Mouse (Mus musculus) ES-Bruce4 (cell line): ENCODE data around the gene Irf2. TPM values are rescaled to one million over a fixed set of nuclear protein-coding genes. Genes with fewer than 3 reads are reported as not detected.

Experiments
- H3K27ac ChIP-seq: 2 replicates; pipeline ENCODE4 v1.5.1; 2012; ENCODE audit warnings: low read length, inconsistent platforms; ENCODE audit not compliant: insufficient read depth
- H3K27me3 ChIP-seq: 2 replicates; pipeline ENCODE4 v1.6.1; 2012; ENCODE audit warnings: mild to moderate bottlenecking, low read length, inconsistent platforms; ENCODE audit not compliant: control insufficient read depth, poor library complexity, insufficient read depth, severe bottlenecking
- H3K36me3 ChIP-seq: 2 replicates; pipeline ENCODE4 v1.6.1; 2012; ENCODE audit warnings: inconsistent platforms, mild to moderate bottlenecking, low read length, moderate library complexity; ENCODE audit not compliant: control insufficient read depth, poor library complexity, insufficient read depth, severe bottlenecking
- H3K4me1 ChIP-seq: one replicate; pipeline ENCODE4 v1.8.1; 2011; ENCODE audit warnings: low read length; ENCODE audit not compliant: control insufficient read depth, insufficient read depth
- H3K4me3 ChIP-seq: 2 replicates; pipeline ENCODE4 v1.5.1; 2011; ENCODE audit warnings: low read depth, mild to moderate bottlenecking, low read length
- H3K9ac ChIP-seq: 2 replicates; pipeline ENCODE4 v1.6.1; 2012; ENCODE audit warnings: low read depth, mild to moderate bottlenecking, inconsistent platforms; ENCODE audit not compliant: poor library complexity, severe bottlenecking
- H3K9me3 ChIP-seq: replicated peaks from 2 replicates; pipeline ENCODE4 v1.6.1; 2012; ENCODE audit warnings: mild to moderate bottlenecking, low read length, inconsistent platforms; ENCODE audit not compliant: control insufficient read depth, poor library complexity, insufficient read depth, severe bottlenecking
- CTCF ChIP-seq: IDR thresholded peaks from one replicate; pipeline ENCODE4 v1.8.1; 2011; ENCODE audit warnings: low read depth, low read length
- EP300 ChIP-seq: IDR thresholded peaks from 2 replicates; pipeline ENCODE4 v1.6.1; 2011; ENCODE audit warnings: low read depth, low read length; ENCODE audit not compliant: insufficient read depth
- POLR2A ChIP-seq: IDR thresholded peaks from one replicate; pipeline ENCODE4 v1.8.1; 2011; ENCODE audit warnings: low read length; ENCODE audit not compliant: insufficient read depth
- polyA plus RNA-seq: library from polyadenylated mRNA; stranded (reverse); fragments of >200 nt; gene quantifications from 2 replicates; pipeline ENCODE4 v1.2.4, GENCODE M21; 2011; ENCODE audit warnings: low read depth; ENCODE audit not compliant: missing spikeins, insufficient read depth, insufficient read length

Gene Irf2
- polyA plus RNA-seq, 1 experiment: 17.6 TPM

DNA sequence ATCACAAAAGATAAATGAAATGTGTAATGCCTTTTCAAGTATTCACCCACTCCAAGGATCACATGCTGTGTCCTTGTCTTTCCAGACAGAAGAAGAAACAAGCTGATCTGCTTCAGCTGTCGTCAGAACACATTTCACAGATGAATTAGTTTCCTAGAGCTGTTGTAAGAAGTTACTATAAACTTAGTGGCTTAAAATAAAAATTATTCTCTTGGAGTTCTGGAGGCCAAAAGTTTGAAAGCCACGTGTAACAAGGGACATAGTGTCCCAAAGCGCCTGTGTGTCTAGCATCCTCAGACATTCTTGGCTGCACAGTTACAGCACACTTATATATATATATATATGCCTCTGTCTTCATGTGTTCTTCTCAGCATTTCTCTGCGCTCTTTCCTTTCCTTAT, 127.9 kb downstream of the Irf2 start:
- Histone ChIP-seq H3K4me1 (no peaks in the 10 kb centered on the region), H3K4me3 (no peak overlapping the region)
- TF ChIP-seq CTCF (no peak), EP300 (no peak), POLR2A (no peak)

DNA sequence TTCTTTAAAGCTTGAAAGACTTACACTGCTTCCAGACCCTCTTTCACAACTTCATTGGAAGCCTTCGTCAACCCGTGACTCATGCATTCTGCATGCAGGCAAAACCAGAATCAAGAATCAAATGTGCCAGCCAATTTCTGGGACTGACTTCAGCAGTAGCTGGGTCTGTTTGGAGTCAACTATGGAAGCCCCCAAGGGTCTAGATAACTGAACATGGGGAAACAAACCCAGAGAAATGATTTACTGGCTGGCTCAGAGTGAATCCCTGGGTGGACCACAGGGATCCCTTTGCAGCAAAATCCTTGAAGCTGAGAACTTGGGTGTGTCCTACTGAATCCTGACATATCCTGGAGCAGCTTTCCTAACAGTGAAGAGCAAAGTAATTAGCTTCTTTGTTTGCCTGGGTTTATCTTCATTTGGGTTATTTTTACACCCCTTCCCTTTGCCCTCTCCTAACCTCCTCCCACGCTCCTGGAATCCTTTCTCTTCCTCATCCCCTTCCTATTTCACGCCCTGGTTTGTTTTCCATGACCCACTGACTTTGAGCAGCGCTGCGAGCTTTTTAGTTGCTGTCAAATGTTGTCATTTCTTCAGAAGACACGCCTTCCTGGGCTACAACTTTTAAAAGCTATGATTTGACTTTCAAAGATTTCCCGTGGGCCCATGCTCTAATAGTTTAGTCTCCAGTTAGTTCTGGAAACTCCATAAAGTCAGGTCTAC, 129.0 kb downstream of the Irf2 start:
- Histone ChIP-seq H3K4me3 (no peak overlapping the region), H3K4me1 (no peaks in the 10 kb centered on the region), H3K36me3 (no peaks in the 10 kb centered on the region), H3K27me3 (no peaks in the 10 kb centered on the region; the same call in 1 of the 2 replicates), H3K27ac (no peak overlapping the region), H3K9ac (no peak overlapping the region), H3K9me3 (no peaks in the 10 kb centered on the region)
- TF ChIP-seq POLR2A (no peak), CTCF (no peak), EP300 (no peak)

More for the DNA sequence above, 127.9 kb downstream of the Irf2 start:
- Histone ChIP-seq H3K9me3 (no peaks in the 10 kb centered on the region), H3K9ac (no peak overlapping the region), H3K27me3 (no peaks in the 10 kb centered on the region; the same call in 1 of the 2 replicates), H3K27ac (no peak overlapping the region), H3K36me3 (no peaks in the 10 kb centered on the region)

DNA sequence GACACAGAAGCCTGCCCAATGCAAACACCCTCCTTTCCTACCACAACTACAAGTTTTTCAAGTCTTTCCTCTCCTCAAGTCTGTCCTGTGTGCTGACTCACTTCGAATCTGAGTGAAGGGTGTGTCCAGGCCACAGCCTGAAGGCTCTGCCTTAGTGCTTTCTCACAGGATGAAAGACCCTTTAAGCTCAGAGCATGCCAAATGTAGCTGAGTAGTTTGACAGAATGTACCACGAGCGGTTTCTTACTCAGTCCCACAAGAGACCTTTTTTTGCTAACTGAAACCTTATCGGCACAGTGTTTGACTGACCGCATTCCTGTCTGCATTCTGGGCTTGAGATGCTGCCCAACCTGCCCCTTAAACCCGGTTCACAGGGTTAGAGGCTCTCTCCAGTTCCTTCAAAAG, 130.0 kb downstream of the Irf2 start:
- Histone ChIP-seq H3K36me3 (no peaks in the 10 kb centered on the region), H3K9me3 (no peaks in the 10 kb centered on the region), H3K27ac (no peak overlapping the region), H3K4me1 (no peaks in the 10 kb centered on the region), H3K4me3 (no peak overlapping the region), H3K9ac (no peak overlapping the region), H3K27me3 (no peaks in the 10 kb centered on the region; the same call in 1 of the 2 replicates)
- TF ChIP-seq EP300 (no peak), POLR2A (no peak), CTCF (no peak)

DNA sequence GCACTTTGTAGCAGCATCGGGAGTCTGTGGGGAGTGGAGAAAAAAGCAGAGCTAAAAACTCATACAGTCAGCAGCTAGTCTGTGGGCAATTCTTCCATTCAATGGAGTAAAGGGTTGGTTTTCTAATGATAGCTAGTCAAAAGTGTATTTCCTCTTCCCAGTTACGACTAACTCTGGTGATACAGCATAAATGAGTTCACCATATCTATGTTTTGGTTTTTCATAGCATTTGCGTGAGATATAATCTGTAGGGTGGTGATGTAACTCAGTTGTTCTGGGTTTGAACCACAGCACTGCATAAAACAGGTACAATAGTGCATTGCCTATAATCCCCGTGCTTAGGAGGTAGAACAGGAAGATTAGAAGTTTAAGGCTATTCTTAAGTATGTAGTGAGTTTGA, 131.6 kb downstream of the Irf2 start:
- no peak overlapping the region for H3K4me3 ChIP-seq
- H3K9ac ChIP-seq: no peak overlapping the region
- no peak for TF ChIP-seq EP300
- no peak for TF ChIP-seq CTCF
- TF ChIP-seq POLR2A: no peak
- no peaks in the 10 kb centered on the region; the same call in 1 of the 2 replicates for H3K27me3 ChIP-seq
- H3K27ac ChIP-seq: no peak overlapping the region
- H3K36me3 ChIP-seq: no peaks in the 10 kb centered on the region
- no peaks in the 10 kb centered on the region for H3K9me3 ChIP-seq
- H3K4me1 ChIP-seq: no peaks in the 10 kb centered on the region

DNA sequence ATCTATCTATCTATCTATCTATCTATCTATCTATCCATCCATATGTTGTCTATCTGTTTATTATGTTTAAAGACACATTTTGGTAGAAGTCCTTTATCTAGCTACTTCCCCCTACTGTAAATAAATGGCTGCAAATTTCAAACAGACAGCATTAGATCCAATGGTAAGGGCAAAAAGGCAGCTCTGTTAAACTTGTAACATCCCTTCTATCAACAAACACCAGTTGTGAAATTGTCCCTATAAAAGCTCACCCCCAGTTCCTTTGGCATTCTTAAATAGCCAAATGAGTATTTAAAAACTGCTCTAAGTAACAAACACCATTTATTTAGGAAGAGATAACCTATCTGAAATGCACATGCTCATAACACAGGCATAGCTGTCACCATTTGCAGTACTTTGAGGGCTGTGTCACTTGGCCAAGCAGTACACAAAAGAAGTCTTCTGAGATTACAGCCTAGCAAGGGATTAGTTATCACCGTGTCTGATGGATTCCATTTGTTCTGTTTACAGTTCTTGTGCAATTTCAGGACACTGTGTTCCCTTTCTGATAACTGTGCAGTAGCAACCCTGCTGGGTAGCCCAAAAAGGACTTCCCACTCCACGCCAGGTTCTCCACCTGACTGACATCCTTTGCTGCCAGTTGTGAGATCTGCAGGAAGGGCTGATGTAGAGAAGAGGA, 136.2 kb downstream of the Irf2 start:
- TF ChIP-seq POLR2A: no peak
- no peak for TF ChIP-seq EP300
- no peak for TF ChIP-seq CTCF
- H3K27ac ChIP-seq: no peak overlapping the region
- H3K27me3 ChIP-seq: no peaks in the 10 kb centered on the region
- H3K9ac ChIP-seq: no peak overlapping the region
- no peaks in the 10 kb centered on the region for H3K36me3 ChIP-seq
- H3K4me1 ChIP-seq: no peaks in the 10 kb centered on the region
- H3K4me3 ChIP-seq: no peak overlapping the region
- H3K9me3 ChIP-seq: no peaks in the 10 kb centered on the region

DNA sequence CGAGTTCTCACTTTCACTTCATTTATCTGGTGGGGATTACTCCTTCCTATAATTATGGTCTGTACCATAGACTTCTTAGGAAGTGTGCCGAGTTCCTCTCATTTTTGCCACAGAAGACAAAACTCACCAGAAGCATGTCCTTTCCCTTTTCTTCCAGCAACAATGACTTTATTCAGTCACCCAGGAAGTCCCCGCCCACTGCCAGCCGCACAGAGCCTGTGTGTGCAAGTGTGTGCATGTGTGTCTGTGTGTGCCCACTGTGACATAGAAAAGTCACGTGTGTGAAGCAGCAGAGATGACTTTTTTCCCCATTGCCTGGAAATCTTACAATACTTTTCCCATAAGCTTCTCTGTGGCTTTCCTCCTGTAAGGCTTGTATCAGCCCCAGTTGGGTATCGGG, 141.8 kb downstream of the Irf2 start:
- Histone ChIP-seq H3K4me1 (no peaks in the 10 kb centered on the region), H3K9ac (no peak overlapping the region), H3K27ac (no peak overlapping the region), H3K9me3 (no peaks in the 10 kb centered on the region), H3K36me3 (no peaks in the 10 kb centered on the region), H3K4me3 (no peak overlapping the region), H3K27me3 (no peaks in the 10 kb centered on the region)
- no peak for TF ChIP-seq EP300
- TF ChIP-seq POLR2A: no peak
- TF ChIP-seq CTCF: no peak
